Mouse (Mus musculus) heart, embryonic 12.5 days (tissue): ENCODE data around the gene Hrh2. TPM values are rescaled to one million over a fixed set of nuclear protein-coding genes. Genes with fewer than 3 reads are reported as not detected.

Experiments used
- ATAC-seq: fragments of 200-750 bp; cut with Nextera tagmentation; 2 replicates; pipeline ENCODE4 v1.8.0; 2017; ENCODE audit warnings: moderate TSS enrichment, moderate library complexity; ENCODE audit not compliant: insufficient number of reproducible peaks, low FRiP score
- H3K27ac ChIP-seq: fragments of 300-500 bp; sonication (generic); 2 replicates; pipeline ENCODE4 v1.5.1; 2016; ENCODE audit warnings: mild to moderate bottlenecking, moderate library complexity; ENCODE audit not compliant: poor library complexity, severe bottlenecking
- H3K27me3 ChIP-seq: fragments of 300-500 bp; sonication (generic); replicated peaks from 2 replicates; pipeline ENCODE4 v1.6.1; 2016; ENCODE audit warnings: mild to moderate bottlenecking, moderate library complexity
- H3K36me3 ChIP-seq: fragments of 300-500 bp; sonication (generic); 2 replicates; pipeline ENCODE4 v1.6.1; 2016; ENCODE audit warnings: mild to moderate bottlenecking, moderate library complexity
- H3K4me1 ChIP-seq: fragments of 300-500 bp; sonication (generic); replicated peaks from 2 replicates; pipeline ENCODE4 v1.6.1; 2016; ENCODE audit warnings: mild to moderate bottlenecking
- H3K4me2 ChIP-seq: fragments of 300-500 bp; sonication (generic); 2 replicates; pipeline ENCODE4 v1.6.1; 2016; ENCODE audit warnings: mild to moderate bottlenecking, moderate library complexity
- H3K4me3 ChIP-seq: fragments of 300-500 bp; sonication (generic); 2 replicates; pipeline ENCODE4 v1.5.1; 2016; ENCODE audit warnings: mild to moderate bottlenecking
- H3K9ac ChIP-seq: fragments of 300-500 bp; sonication (generic); 2 replicates; pipeline ENCODE4 v1.6.1; 2016; ENCODE audit warnings: mild to moderate bottlenecking, moderate library complexity
- H3K9me3 ChIP-seq: fragments of 300-500 bp; sonication (generic); replicated peaks from 2 replicates; pipeline ENCODE4 v1.6.1; 2016; ENCODE audit warnings: mild to moderate bottlenecking, moderate library complexity
- WGBS: fragments of 180-500 bp; shearing (Covaris S2); methylation state at CpG from one replicate; pipeline ENCODE4 v1.1.7; 2016; 5-methylcytosine and 5-hydroxymethylcytosine counted together
- polyA plus RNA-seq: library from polyadenylated mRNA; unstranded; fragments of >200 nt; fragmentation: Nextera tagmentation; extraction: Ambion mirVana; gene quantifications from 2 replicates; pipeline ENCODE4 v1.2.1, GENCODE M21; 2016

Hrh2 gene
- polyA plus RNA-seq, 1 experiment from 2014 or later: not detected

GRCm38 (mm10) chr13:54248436-54248995 lies 56.6 kb downstream of the Hrh2 start:
- H3K27me3 ChIP-seq: peaks cover 41% of the 10 kb centered on the region
- 0 out of 2 replicates have a peak overlapping the region, but pooled peaks have one; percentile 6 for H3K4me2 ChIP-seq
- H3K27ac ChIP-seq: no peak overlapping the region
- H3K4me3 ChIP-seq: no peak overlapping the region
- no peak for ATAC-seq
- H3K4me1 ChIP-seq: peaks cover 17% of the 10 kb centered on the region
- no peaks in the 10 kb centered on the region for H3K36me3 ChIP-seq
- WGBS: 53% methylated on average over 13 of the region's 13 CpGs
- H3K9me3 ChIP-seq: no peaks in the 10 kb centered on the region
- H3K9ac ChIP-seq: no peak overlapping the region

GRCm38 (mm10) chr13:54249007-54249406 lies 57.1 kb downstream of the Hrh2 start:
- peaks cover 17% of the 10 kb centered on the region for H3K4me1 ChIP-seq
- H3K4me2 ChIP-seq: no peak overlapping the region
- peaks cover 44% of the 10 kb centered on the region for H3K27me3 ChIP-seq
- no peaks in the 10 kb centered on the region for H3K36me3 ChIP-seq
- no peak overlapping the region for H3K27ac ChIP-seq
- WGBS: 38% methylated on average over 4 of the region's 4 CpGs
- H3K4me3 ChIP-seq: no peak overlapping the region
- ATAC-seq: peak; percentile 55; the same call in 1 of the 2 replicates
- no peak overlapping the region for H3K9ac ChIP-seq
- H3K9me3 ChIP-seq: no peaks in the 10 kb centered on the region

- H3K4me2 ChIP-seq: no peak overlapping the region
- H3K27ac ChIP-seq: no peak overlapping the region
- WGBS: 50% methylated on average over 8 of the region's 8 CpGs
- H3K9me3 ChIP-seq: no peaks in the 10 kb centered on the region
- no peaks in the 10 kb centered on the region for H3K36me3 ChIP-seq
- H3K9ac ChIP-seq: no peak overlapping the region
- H3K4me1 ChIP-seq: peaks cover 17% of the 10 kb centered on the region
- no peak overlapping the region for H3K4me3 ChIP-seq
- ATAC-seq: no peak
- peaks cover 44% of the 10 kb centered on the region for H3K27me3 ChIP-seq
Measured at GRCm38 (mm10) chr13:54250346-54250745, 58.4 kb downstream of the Hrh2 start.

DNA sequence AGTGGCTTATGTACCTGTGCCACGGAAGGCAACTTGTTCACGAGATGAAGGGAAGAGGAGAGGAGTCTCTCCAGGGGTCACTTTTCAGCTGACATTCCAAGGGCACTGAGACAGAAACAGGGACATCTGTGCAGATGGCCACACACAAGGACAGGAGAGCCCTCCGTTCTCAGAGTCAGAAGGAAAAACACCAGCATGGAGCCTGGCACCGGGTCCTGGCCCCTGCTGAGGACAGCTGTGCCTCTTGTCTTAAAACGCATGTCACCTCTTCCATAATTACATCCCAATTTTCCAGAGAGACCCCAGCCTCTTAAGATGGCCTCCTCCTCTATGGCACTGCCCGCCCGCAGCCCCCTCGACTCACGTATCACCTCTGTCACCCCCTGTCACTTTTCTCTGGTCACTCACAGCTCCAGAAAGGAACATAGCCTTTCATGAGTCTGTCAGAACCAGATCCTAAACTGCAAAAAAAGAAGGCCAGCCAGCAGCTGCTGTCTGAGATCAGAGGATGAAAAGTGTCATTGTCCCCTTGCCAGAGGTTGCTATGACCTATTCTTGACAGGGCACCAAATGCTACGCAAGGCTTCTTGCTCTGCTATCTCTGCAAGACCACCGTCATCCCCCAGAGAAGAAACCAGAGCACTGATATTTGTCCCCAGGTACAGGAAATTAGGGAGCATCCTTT lies 59.8 kb downstream of the Hrh2 start:
- H3K27me3 ChIP-seq: peaks cover 34% of the 10 kb centered on the region
- no peak for ATAC-seq
- H3K4me1 ChIP-seq: peaks cover 17% of the 10 kb centered on the region
- H3K9me3 ChIP-seq: no peaks in the 10 kb centered on the region
- H3K36me3 ChIP-seq: no peaks in the 10 kb centered on the region
- H3K4me3 ChIP-seq: no peak overlapping the region
- 79% methylated on average over 11 of the region's 11 CpGs for WGBS
- no peak overlapping the region for H3K9ac ChIP-seq
- H3K27ac ChIP-seq: no peak overlapping the region
- no peak overlapping the region for H3K4me2 ChIP-seq

- WGBS: 35% methylated on average over 10 of the region's 10 CpGs
- ATAC-seq: no peak
- H3K4me1 ChIP-seq: no peaks in the 10 kb centered on the region
- peaks cover 35% of the 10 kb centered on the region for H3K27me3 ChIP-seq
- H3K9ac ChIP-seq: no peak overlapping the region
- no peak overlapping the region for H3K27ac ChIP-seq
- H3K36me3 ChIP-seq: no peaks in the 10 kb centered on the region
- H3K4me2 ChIP-seq: no peak overlapping the region
- H3K4me3 ChIP-seq: no peak overlapping the region
- no peaks in the 10 kb centered on the region for H3K9me3 ChIP-seq
Measured at GRCm38 (mm10) chr13:54257580-54258223, 65.8 kb downstream of the Hrh2 start.

GRCm38 (mm10) chr13:54258231-54258743 lies 66.4 kb downstream of the Hrh2 start:
- Histone ChIP-seq H3K27ac (no peak overlapping the region), H3K27me3 (peaks cover 29% of the 10 kb centered on the region), H3K4me3 (no peak overlapping the region), H3K9me3 (no peaks in the 10 kb centered on the region), H3K36me3 (no peaks in the 10 kb centered on the region), H3K4me1 (no peaks in the 10 kb centered on the region), H3K4me2 (no peak overlapping the region), H3K9ac (no peak overlapping the region)
- WGBS: 33% methylated on average over 8 of the region's 8 CpGs
- ATAC-seq: no peak

DNA sequence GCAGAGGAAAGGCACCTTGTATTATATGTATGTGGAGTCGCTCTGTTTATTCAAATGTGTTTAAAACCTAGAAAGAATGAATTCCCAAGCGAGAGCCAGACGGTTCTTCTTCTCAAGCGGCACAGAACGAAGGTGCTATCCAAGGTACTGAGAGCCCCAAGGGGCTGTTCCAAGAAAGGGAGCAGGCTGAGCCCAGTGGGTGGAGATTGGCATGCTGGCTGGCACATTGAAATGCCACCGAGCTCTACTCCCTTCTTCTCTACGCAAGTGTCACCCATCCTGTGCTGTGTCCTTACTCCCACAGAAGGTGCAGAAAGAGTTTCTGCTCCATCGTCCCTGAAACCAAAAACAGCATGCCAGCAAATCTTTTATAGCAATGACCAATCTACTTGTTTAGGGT lies 68.4 kb downstream of the Hrh2 start:
- Histone ChIP-seq H3K36me3 (no peaks in the 10 kb centered on the region), H3K4me2 (no peak overlapping the region), H3K4me1 (no peaks in the 10 kb centered on the region), H3K27me3 (peaks cover 26% of the 10 kb centered on the region), H3K9ac (no peak overlapping the region), H3K9me3 (no peaks in the 10 kb centered on the region), H3K4me3 (no peak overlapping the region), H3K27ac (no peak overlapping the region)
- no peak for ATAC-seq
- 21% methylated on average over 8 of the region's 8 CpGs for WGBS

GRCm38 (mm10) chr13:54262741-54263510 lies 71.0 kb downstream of the Hrh2 start:
- H3K9ac ChIP-seq: no peak overlapping the region
- H3K27ac ChIP-seq: no peak overlapping the region
- WGBS: 82% methylated on average over 15 of the region's 15 CpGs
- ATAC-seq: no peak
- H3K9me3 ChIP-seq: no peaks in the 10 kb centered on the region
- no peak overlapping the region for H3K4me2 ChIP-seq
- H3K36me3 ChIP-seq: no peaks in the 10 kb centered on the region
- H3K27me3 ChIP-seq: peaks cover 42% of the 10 kb centered on the region
- H3K4me1 ChIP-seq: no peaks in the 10 kb centered on the region
- no peak overlapping the region for H3K4me3 ChIP-seq

- Histone ChIP-seq H3K9ac (no peak overlapping the region), H3K4me3 (no peak overlapping the region), H3K36me3 (no peaks in the 10 kb centered on the region), H3K9me3 (no peaks in the 10 kb centered on the region), H3K27me3 (peaks cover 37% of the 10 kb centered on the region), H3K4me1 (no peaks in the 10 kb centered on the region), H3K27ac (no peak overlapping the region), H3K4me2 (no peak overlapping the region)
- ATAC-seq: no peak
- WGBS: 76% methylated on average over 6 of the region's 6 CpGs
Measured at GRCm38 (mm10) chr13:54263641-54264040, 71.7 kb downstream of the Hrh2 start.

- no peak overlapping the region for H3K27ac ChIP-seq
- H3K9me3 ChIP-seq: no peaks in the 10 kb centered on the region
- no peak overlapping the region for H3K4me2 ChIP-seq
- 8% methylated on average over 9 of the region's 9 CpGs for WGBS
- peaks cover 32% of the 10 kb centered on the region for H3K27me3 ChIP-seq
- H3K9ac ChIP-seq: no peak overlapping the region
- no peak overlapping the region for H3K4me3 ChIP-seq
- no peaks in the 10 kb centered on the region for H3K4me1 ChIP-seq
- no peaks in the 10 kb centered on the region for H3K36me3 ChIP-seq
- no peak for ATAC-seq
Measured at GRCm38 (mm10) chr13:54266472-54266871, 74.5 kb downstream of the Hrh2 start.

DNA sequence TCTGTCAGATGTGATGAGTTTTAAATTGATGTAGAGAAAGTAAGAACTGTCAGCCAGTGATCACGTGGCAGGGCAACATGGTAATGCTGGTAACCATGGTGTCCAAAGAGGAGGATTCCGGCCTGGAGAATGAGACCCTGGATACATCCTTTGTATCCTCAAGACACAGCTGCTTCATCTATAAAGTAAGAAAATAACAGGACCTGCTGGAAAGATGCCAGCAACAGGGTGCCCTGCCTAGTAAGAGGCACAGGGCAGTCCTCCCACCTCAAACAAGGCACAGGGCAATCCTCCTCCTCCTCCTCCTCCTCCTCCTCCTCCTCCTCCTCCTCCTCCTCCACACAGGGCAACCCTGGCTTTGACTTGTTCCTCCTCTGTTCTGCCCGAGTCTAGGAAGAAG lies 77.2 kb downstream of the Hrh2 start:
- Histone ChIP-seq H3K9me3 (no peaks in the 10 kb centered on the region), H3K27me3 (peaks cover 32% of the 10 kb centered on the region), H3K4me1 (no peaks in the 10 kb centered on the region), H3K4me2 (no peak overlapping the region), H3K4me3 (no peak overlapping the region), H3K36me3 (no peaks in the 10 kb centered on the region), H3K27ac (no peak overlapping the region), H3K9ac (no peak overlapping the region)
- WGBS: 69% methylated on average over 3 of the region's 3 CpGs
- no peak for ATAC-seq
